Mouse (Mus musculus) induced T-regulatory cell, adult 2 months (primary cell): ENCODE measurements around the gene Col24a1.
A peak's percentile ranks its signal among the peaks of the same experiment; 100 is the strongest.

Source experiments
- DNase-seq: peaks from one replicate; pipeline ENCODE4 v3.0.0-alpha.2; 2012; ENCODE audit warnings: low read depth

Gene Col24a1

GRCm38 (mm10) chr3:145574468-145574867, 282.2 kb downstream of the Col24a1 start:
- no peak for DNase-seq

GRCm38 (mm10) chr3:145575340-145575739, 283.1 kb downstream of the Col24a1 start:
- no peak for DNase-seq

GRCm38 (mm10) chr3:145575743-145576481, 283.6 kb downstream of the Col24a1 start, which contains the start of gene Znhit6:
Znhit6 (plus strand) TSS chr3:145576205.
- DNase-seq = peak; percentile 92

GRCm38 (mm10) chr3:145576482-145576822, 284.2 kb downstream of the Col24a1 start:
- DNase-seq = no peak

- no peak for DNase-seq
Measured at GRCm38 (mm10) chr3:145576876-145577275, 284.6 kb downstream of the Col24a1 start.

GRCm38 (mm10) chr3:145583043-145583442, 290.8 kb downstream of the Col24a1 start:
- DNase-seq = no peak

GRCm38 (mm10) chr3:145583522-145584200, 291.4 kb downstream of the Col24a1 start:
- peak; percentile 37 for DNase-seq

- DNase-seq = no peak
Measured at GRCm38 (mm10) chr3:145590562-145590961, 298.3 kb downstream of the Col24a1 start.

- no peak for DNase-seq
Measured at GRCm38 (mm10) chr3:145591841-145592542, 299.7 kb downstream of the Col24a1 start.

- DNase-seq = peak; percentile 58
Measured at GRCm38 (mm10) chr3:145595354-145595753, 303.1 kb downstream of the Col24a1 start.

- no peak for DNase-seq
Measured at GRCm38 (mm10) chr3:145599059-145599458, 306.8 kb downstream of the Col24a1 start.

GRCm38 (mm10) chr3:145600801-145601200, 308.5 kb downstream of the Col24a1 start:
- DNase-seq = no peak

GRCm38 (mm10) chr3:145601345-145601744, 309.1 kb downstream of the Col24a1 start:
- no peak for DNase-seq
